Mouse (Mus musculus) hindbrain, embryonic 14.5 days (tissue): ENCODE results near the gene Mef2d. TPM values are rescaled to one million over a fixed set of nuclear protein-coding genes. Genes with fewer than 3 reads are reported as not detected.

Experiments
- ATAC-seq: fragments of 200-750 bp; cut with Nextera tagmentation; 2 replicates; pipeline ENCODE4 v1.8.0; 2017; ENCODE audit warnings: moderate number of reproducible peaks, mild to moderate bottlenecking, moderate TSS enrichment, moderate library complexity; ENCODE audit not compliant: low FRiP score
- DNase-seq: peaks from one replicate; pipeline ENCODE4 v3.0.0-alpha.2; 2015; ENCODE audit warnings: low spot score
- H3K27ac ChIP-seq: fragments of 300-500 bp; sonication (generic); 2 replicates; pipeline ENCODE4 v1.5.1; 2014; ENCODE audit warnings: mild to moderate bottlenecking, moderate library complexity
- H3K27me3 ChIP-seq: fragments of 300-500 bp; sonication (generic); 2 replicates; pipeline ENCODE4 v1.6.1; 2014; ENCODE audit warnings: mild to moderate bottlenecking, low read length, mixed read lengths; ENCODE audit not compliant: control insufficient read depth, insufficient read depth
- H3K36me3 ChIP-seq: fragments of 300-500 bp; sonication (generic); replicated peaks from 2 replicates; pipeline ENCODE4 v1.6.1; 2014; ENCODE audit not compliant: control insufficient read depth, insufficient read depth
- H3K4me1 ChIP-seq: fragments of 300-500 bp; sonication (generic); replicated peaks from 2 replicates; pipeline ENCODE4 v1.6.1; 2014; ENCODE audit warnings: antibody characterized with exemption, low read length, mixed read lengths; ENCODE audit not compliant: control insufficient read depth, insufficient read depth
- H3K4me2 ChIP-seq: fragments of 300-500 bp; sonication (generic); replicated peaks from 2 replicates; pipeline ENCODE4 v1.6.1; 2014; ENCODE audit warnings: mild to moderate bottlenecking, moderate library complexity
- H3K4me3 ChIP-seq: fragments of 300-500 bp; sonication (generic); replicated peaks from 2 replicates; pipeline ENCODE4 v1.5.1; 2014; ENCODE audit warnings: mild to moderate bottlenecking, low read length
- H3K9ac ChIP-seq: fragments of 300-500 bp; sonication (generic); 2 replicates; pipeline ENCODE4 v1.6.1; 2014
- H3K9me3 ChIP-seq: fragments of 300-500 bp; sonication (generic); 2 replicates; pipeline ENCODE4 v1.6.1; 2016; ENCODE audit warnings: low read length; ENCODE audit not compliant: control insufficient read depth
- WGBS: fragments of 180-500 bp; shearing (Covaris S2); extraction: QIAGEN DNeasy Blood & Tissue Kit; methylation state at CpG from one replicate; pipeline ENCODE4 v1.1.7; 2014; 5-methylcytosine and 5-hydroxymethylcytosine counted together
- polyA plus RNA-seq: library from polyadenylated mRNA; unstranded; fragments of >200 nt; fragmentation: Nextera tagmentation; extraction: Ambion mirVana; gene quantifications from 2 replicates; pipeline ENCODE4 v1.2.1, GENCODE M21; 2014

The Mef2d gene
- polyA plus RNA-seq, 1 experiment from 2014 or later: 20.4 TPM

GRCm38 (mm10) chr3:88146376-88147112 is 4.4 kb downstream of the Mef2d start:
- Histone ChIP-seq H3K27me3 (no peaks in the 10 kb centered on the region), H3K9ac (0 out of 2 replicates have a peak overlapping the region, but pooled peaks have one; percentile 82), H3K4me3 (no peak overlapping the region), H3K27ac (no peak overlapping the region), H3K9me3 (no peaks in the 10 kb centered on the region), H3K4me2 (no peak overlapping the region), H3K4me1 (peaks cover 72% of the 10 kb centered on the region), H3K36me3 (no peaks in the 10 kb centered on the region)
- DNase-seq: no peak
- ATAC-seq: no peak
- 38% methylated on average over 5 of the region's 5 CpGs for WGBS

- Histone ChIP-seq H3K9me3 (no peaks in the 10 kb centered on the region), H3K36me3 (no peaks in the 10 kb centered on the region), H3K9ac (no peak overlapping the region), H3K27me3 (no peaks in the 10 kb centered on the region), H3K4me1 (peaks cover 79% of the 10 kb centered on the region), H3K4me3 (no peak overlapping the region), H3K27ac (no peak overlapping the region), H3K4me2 (no peak overlapping the region)
- no peak for DNase-seq
- 74% methylated on average over 2 of the region's 2 CpGs for WGBS
- ATAC-seq: no peak
Observed at GRCm38 (mm10) chr3:88147444-88147843, 5.3 kb downstream of the Mef2d start.

GRCm38 (mm10) chr3:88147866-88148265 is 5.7 kb downstream of the Mef2d start:
- 83% methylated on average over 1 of the region's 1 CpGs for WGBS
- Histone ChIP-seq H3K4me2 (no peak overlapping the region), H3K4me1 (peaks cover 83% of the 10 kb centered on the region), H3K4me3 (no peak overlapping the region), H3K9me3 (no peaks in the 10 kb centered on the region), H3K27ac (no peak overlapping the region), H3K27me3 (no peaks in the 10 kb centered on the region), H3K9ac (no peak overlapping the region), H3K36me3 (no peaks in the 10 kb centered on the region)
- ATAC-seq: no peak
- no peak for DNase-seq

GRCm38 (mm10) chr3:88148354-88148753 is 6.2 kb downstream of the Mef2d start:
- ATAC-seq (no peak), DNase-seq (no peak)
- Histone ChIP-seq H3K4me3 (no peak overlapping the region), H3K9me3 (no peaks in the 10 kb centered on the region), H3K4me1 (peaks cover 83% of the 10 kb centered on the region), H3K36me3 (no peaks in the 10 kb centered on the region), H3K27me3 (no peaks in the 10 kb centered on the region), H3K4me2 (no peak overlapping the region), H3K27ac (no peak overlapping the region), H3K9ac (no peak overlapping the region)
- 86% methylated on average over 5 of the region's 5 CpGs for WGBS

- H3K27me3 ChIP-seq: no peaks in the 10 kb centered on the region
- H3K4me1 ChIP-seq: peaks cover 78% of the 10 kb centered on the region
- DNase-seq (no peak), ATAC-seq (no peak)
- 52% methylated on average over 4 of the region's 4 CpGs for WGBS
- H3K4me3 ChIP-seq: no peak overlapping the region
- H3K9me3 ChIP-seq: no peaks in the 10 kb centered on the region
- H3K27ac ChIP-seq: peak overlapping the region; percentile 85
- no peaks in the 10 kb centered on the region for H3K36me3 ChIP-seq
- H3K4me2 ChIP-seq: no peak overlapping the region; the same call in 1 of the 2 replicates
- H3K9ac ChIP-seq: no peak overlapping the region
Observed at GRCm38 (mm10) chr3:88148776-88149509, 6.8 kb downstream of the Mef2d start.

- Histone ChIP-seq H3K4me1 (peaks cover 72% of the 10 kb centered on the region), H3K27ac (peak overlapping the region; percentile 85), H3K9me3 (no peaks in the 10 kb centered on the region), H3K4me2 (peak overlapping the region; percentile 6; the same call in 1 of the 2 replicates), H3K9ac (peak overlapping the region; percentile 41; the same call in 1 of the 2 replicates), H3K4me3 (no peak overlapping the region), H3K27me3 (no peaks in the 10 kb centered on the region), H3K36me3 (no peaks in the 10 kb centered on the region)
- no peak for DNase-seq
- no peak for ATAC-seq
- 10% methylated on average over 6 of the region's 6 CpGs for WGBS
Observed at GRCm38 (mm10) chr3:88149510-88149974, 7.4 kb downstream of the Mef2d start.

- ATAC-seq (peak; percentile 38; the same call in 1 of the 2 replicates), DNase-seq (no peak)
- Histone ChIP-seq H3K27me3 (no peaks in the 10 kb centered on the region), H3K27ac (peak overlapping the region; percentile 85), H3K4me2 (peak overlapping the region; percentile 6), H3K36me3 (no peaks in the 10 kb centered on the region), H3K9me3 (no peaks in the 10 kb centered on the region), H3K9ac (peak overlapping the region; percentile 41), H3K4me1 (peaks cover 64% of the 10 kb centered on the region), H3K4me3 (no peak overlapping the region)
- 20% methylated on average over 14 of the region's 14 CpGs for WGBS
Observed at GRCm38 (mm10) chr3:88150061-88150998, 8.2 kb downstream of the Mef2d start.

- ATAC-seq: no peak
- DNase-seq: no peak
- H3K9me3 ChIP-seq: no peaks in the 10 kb centered on the region
- H3K4me3 ChIP-seq: no peak overlapping the region
- H3K4me2 ChIP-seq: peak overlapping the region; percentile 6
- 64% methylated on average over 3 of the region's 3 CpGs for WGBS
- H3K27me3 ChIP-seq: no peaks in the 10 kb centered on the region
- peak overlapping the region; percentile 85 for H3K27ac ChIP-seq
- peaks cover 57% of the 10 kb centered on the region for H3K4me1 ChIP-seq
- peaks cover 5% of the 10 kb centered on the region; the same call in 1 of the 2 replicates for H3K36me3 ChIP-seq
- peak overlapping the region; percentile 41; the same call in 1 of the 2 replicates for H3K9ac ChIP-seq
Observed at GRCm38 (mm10) chr3:88150999-88151364, 8.8 kb downstream of the Mef2d start.
